Mouse (Mus musculus) MEL (cell line): ENCODE measurements around the gene Mesp2. TPM values are rescaled to one million over a fixed set of nuclear protein-coding genes. Genes with fewer than 3 reads are reported as not detected.

Experiments
- DNase-seq: peaks from one replicate; pipeline ENCODE4 v3.0.0; 2011; ENCODE audit warnings: low read depth, low spot score
- H3K27ac ChIP-seq: 2 replicates; pipeline ENCODE4 v1.5.1; 2012; ENCODE audit warnings: low read depth, mild to moderate bottlenecking, control low read depth, low read length, moderate library complexity; ENCODE audit not compliant: control insufficient read depth
- H3K27me3 ChIP-seq, 2 experiments: fragments of 150-350 bp in 1 of 2; sonication (generic) in 1 of 2; 2 replicates each; pipeline ENCODE4 v1.6.1; 2012; ENCODE audit warnings: low read length in 2 of 2, mild to moderate bottlenecking in 2 of 2, improper control_type of control experiment in 1 of 2, moderate library complexity in 1 of 2; ENCODE audit not compliant: insufficient read depth in 2 of 2, control insufficient read depth in 1 of 2
- H3K36me3 ChIP-seq, 2 experiments: 2 replicates each; pipeline ENCODE4 v1.6.1; 2012 to 2014; ENCODE audit warnings: low read length in 2 of 2, improper control_type of control experiment in 1 of 2, inconsistent platforms in 1 of 2, mild to moderate bottlenecking in 1 of 2; ENCODE audit not compliant: insufficient read depth in 2 of 2, control insufficient read depth in 1 of 2
- H3K4me1 ChIP-seq, 2 experiments: fragments of 150-350 bp in 1 of 2; sonication (generic) in 1 of 2; 2 replicates each; pipeline ENCODE4 v1.6.1; 2012; ENCODE audit warnings: low read length in 2 of 2, improper control_type of control experiment in 1 of 2, mild to moderate bottlenecking in 1 of 2; ENCODE audit not compliant: insufficient read depth in 2 of 2, control insufficient read depth in 1 of 2
- H3K4me3 ChIP-seq, 2 experiments: fragments of 150-350 bp in 1 of 2; sonication (generic) in 1 of 2; 2 replicates each; pipeline ENCODE4 v1.5.1; 2012; ENCODE audit warnings: low read depth in 2 of 2, low read length in 2 of 2, mild to moderate bottlenecking in 2 of 2, moderate library complexity in 2 of 2, control low read depth in 1 of 2, improper control_type of control experiment in 1 of 2; ENCODE audit not compliant: control insufficient read depth in 1 of 2, insufficient read depth in 1 of 2
- H3K79me2 ChIP-seq: 2 replicates; pipeline ENCODE4 v1.6.1; 2012; ENCODE audit warnings: mild to moderate bottlenecking, low read length, moderate library complexity; ENCODE audit not compliant: control insufficient read depth, poor library complexity, insufficient read depth
- H3K9ac ChIP-seq: 2 replicates; pipeline ENCODE4 v1.6.1; 2012; ENCODE audit warnings: low read depth, mild to moderate bottlenecking, control low read depth, low read length, moderate library complexity; ENCODE audit not compliant: control insufficient read depth, poor library complexity, severe bottlenecking
- H3K9me3 ChIP-seq: fragments of 150-350 bp; sonication (generic); replicated peaks from 2 replicates; pipeline ENCODE4 v1.6.1; 2012; ENCODE audit warnings: mild to moderate bottlenecking, low read length, improper control_type of control experiment, moderate library complexity; ENCODE audit not compliant: insufficient read depth
- BHLHE40 ChIP-seq: IDR thresholded peaks from 2 replicates; pipeline ENCODE4 v1.6.1; 2012; ENCODE audit warnings: low read depth, mild to moderate bottlenecking, inconsistent platforms, low read length, improper control_type of control experiment, borderline replicate concordance
- CHD2 ChIP-seq: IDR thresholded peaks from 2 replicates; pipeline ENCODE4 v1.6.1; 2011; ENCODE audit warnings: low read length, improper control_type of control experiment
- EP300 ChIP-seq, 2 experiments: IDR thresholded peaks; 2 replicates each; pipeline ENCODE4 v1.6.1; 2011; ENCODE audit warnings: improper control_type of control experiment in 2 of 2, low read length in 2 of 2, low read depth in 1 of 2, mild to moderate bottlenecking in 1 of 2
- ETS1 ChIP-seq: IDR thresholded peaks from 2 replicates; pipeline ENCODE4 v1.6.1; 2012; ENCODE audit warnings: low read depth, mild to moderate bottlenecking, inconsistent platforms, low read length, improper control_type of control experiment, moderate library complexity
- GATA1 ChIP-seq: IDR thresholded peaks from 2 replicates; pipeline ENCODE4 v1.6.1; 2011; ENCODE audit warnings: low read depth, low read length, improper control_type of control experiment
- MAFK ChIP-seq: IDR thresholded peaks from 2 replicates; pipeline ENCODE4 v1.6.1; 2011; ENCODE audit warnings: low read depth, mild to moderate bottlenecking, low read length, improper control_type of control experiment, borderline replicate concordance
- MXI1 ChIP-seq: IDR thresholded peaks from 2 replicates; pipeline ENCODE4 v1.6.1; 2011; ENCODE audit warnings: mild to moderate bottlenecking, low read depth, low read length, improper control_type of control experiment
- MYC ChIP-seq: IDR thresholded peaks from 2 replicates; pipeline ENCODE4 v1.6.1; 2011; ENCODE audit warnings: low read depth, mild to moderate bottlenecking, low read length, improper control_type of control experiment, moderate library complexity
- NRF1 ChIP-seq: IDR thresholded peaks from 2 replicates; pipeline ENCODE4 v1.6.1; 2014; ENCODE audit warnings: low read depth, mild to moderate bottlenecking, inconsistent platforms, low read length, improper control_type of control experiment, moderate library complexity; ENCODE audit not compliant: poor library complexity, insufficient read depth, severe bottlenecking
- RAD21 ChIP-seq: IDR thresholded peaks from 2 replicates; pipeline ENCODE4 v1.6.1; 2011; ENCODE audit warnings: mild to moderate bottlenecking, low read depth, low read length, improper control_type of control experiment
- TAL1 ChIP-seq: IDR thresholded peaks from 2 replicates; pipeline ENCODE4 v1.6.1; 2012; ENCODE audit warnings: mild to moderate bottlenecking, inconsistent platforms, low read length, moderate library complexity, mixed read lengths
- TCF12 ChIP-seq: IDR thresholded peaks from 2 replicates; pipeline ENCODE4 v1.6.1; 2014; ENCODE audit warnings: low read depth, mild to moderate bottlenecking, inconsistent platforms, low read length, improper control_type of control experiment, moderate library complexity
- USF1 ChIP-seq: IDR thresholded peaks from 2 replicates; pipeline ENCODE4 v1.6.1; 2014; ENCODE audit warnings: low read depth, mild to moderate bottlenecking, inconsistent platforms, low read length, improper control_type of control experiment, moderate library complexity
- ZNF384 ChIP-seq: IDR thresholded peaks from 2 replicates; pipeline ENCODE4 v1.6.1; 2012; ENCODE audit warnings: low read depth, mild to moderate bottlenecking, inconsistent platforms, low read length, improper control_type of control experiment
- polyA plus RNA-seq, 2 experiments: library from polyadenylated mRNA; stranded (reverse) in 1 of 2; unstranded in 1 of 2; fragments of >175 nt in 1 of 2; fragments of >200 nt in 1 of 2; gene quantifications; 2 replicates each; pipeline versions ENCODE4 v1.2.1 to v1.2.4; 2012; ENCODE audit warnings: low replicate concordance in 2 of 2, low read depth in 1 of 2; ENCODE audit not compliant: insufficient read length in 2 of 2, insufficient read depth in 1 of 2, missing spikeins in 1 of 2
- total RNA-seq: library from RNA; depleted of rRNA; stranded (reverse); fragments of 300-350 nt; gene quantifications from 2 replicates; pipeline ENCODE4 v1.2.3, GENCODE M21; 2012

Gene Mesp2
- total and polyA plus RNA-seq, 3 experiments: not detected

DNA sequence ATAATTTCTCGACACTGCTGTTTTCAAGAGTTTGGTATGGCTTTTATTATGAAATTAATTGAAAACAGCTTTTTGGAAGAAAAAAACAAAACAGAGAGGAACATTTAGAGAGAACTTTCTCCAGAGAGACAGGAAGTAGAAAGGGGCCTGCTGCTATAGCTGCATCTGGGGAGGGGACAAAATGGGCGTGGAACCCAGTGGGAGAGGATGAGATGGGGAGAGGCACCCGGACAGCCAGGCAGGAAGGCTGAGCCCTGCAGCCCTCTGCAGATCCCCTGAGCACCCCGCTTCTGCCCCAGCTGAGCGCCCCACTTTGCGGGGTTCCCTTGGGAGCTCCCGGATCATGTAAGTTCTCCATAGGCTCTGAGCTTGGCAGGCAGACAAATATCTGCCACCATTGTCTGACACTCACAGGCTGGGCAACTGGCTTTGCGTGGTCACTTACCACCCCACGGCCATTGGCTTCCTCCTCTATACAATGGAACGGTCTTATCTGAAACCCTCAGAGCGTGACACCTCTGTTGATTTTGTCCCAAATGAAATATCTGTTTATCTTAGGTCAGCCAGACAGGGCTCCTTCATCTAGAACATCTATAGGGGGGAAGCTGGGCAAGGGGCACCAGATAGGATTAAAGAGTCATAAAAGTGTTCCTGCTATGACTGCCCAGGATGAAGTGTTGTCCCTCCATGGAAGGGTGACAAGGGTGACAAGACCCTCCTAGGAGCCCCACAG is 47.8 kb downstream of the Mesp2 start:
- TF ChIP-seq USF1: no peak
- peak; percentile 76 for TF ChIP-seq TCF12
- TF ChIP-seq RAD21: no peak
- TF ChIP-seq TAL1: peak; percentile 53
- peak; percentile 48 to 62 for TF ChIP-seq EP300 (IDR thresholded peaks at IDR 0.05; ENCODE audit: low read depth in 1 of 2, low read length in 2 of 2)
- peak; percentile 34; the same call in 1 of the 2 replicates for TF ChIP-seq GATA1
- TF ChIP-seq ETS1: 0 out of 2 replicates have a peak, but pooled peaks have one; percentile 16
- H3K9me3 ChIP-seq: no peaks in the 10 kb centered on the region
- peak overlapping the region; percentile 14; the same call in 1 of the 2 replicates for H3K9ac ChIP-seq
- peaks cover 9 to 55% of the 10 kb centered on the region in 2 experiments for H3K4me1 ChIP-seq
- H3K4me3 ChIP-seq: peak overlapping the region in 1 of 2 experiments; percentile 9; a peak in 1 of 4 replicates
- peaks cover 0 to 37% of the 10 kb centered on the region in 2 experiments; a peak in 2 of 4 replicates for H3K36me3 ChIP-seq
- H3K79me2 ChIP-seq: no peaks in the 10 kb centered on the region
- H3K27ac ChIP-seq: no peak overlapping the region
- H3K27me3 ChIP-seq: peaks cover 0 to 2% of the 10 kb centered on the region in 2 experiments; a peak in 1 of 4 replicates
- peak; percentile 31 for DNase-seq

DNA sequence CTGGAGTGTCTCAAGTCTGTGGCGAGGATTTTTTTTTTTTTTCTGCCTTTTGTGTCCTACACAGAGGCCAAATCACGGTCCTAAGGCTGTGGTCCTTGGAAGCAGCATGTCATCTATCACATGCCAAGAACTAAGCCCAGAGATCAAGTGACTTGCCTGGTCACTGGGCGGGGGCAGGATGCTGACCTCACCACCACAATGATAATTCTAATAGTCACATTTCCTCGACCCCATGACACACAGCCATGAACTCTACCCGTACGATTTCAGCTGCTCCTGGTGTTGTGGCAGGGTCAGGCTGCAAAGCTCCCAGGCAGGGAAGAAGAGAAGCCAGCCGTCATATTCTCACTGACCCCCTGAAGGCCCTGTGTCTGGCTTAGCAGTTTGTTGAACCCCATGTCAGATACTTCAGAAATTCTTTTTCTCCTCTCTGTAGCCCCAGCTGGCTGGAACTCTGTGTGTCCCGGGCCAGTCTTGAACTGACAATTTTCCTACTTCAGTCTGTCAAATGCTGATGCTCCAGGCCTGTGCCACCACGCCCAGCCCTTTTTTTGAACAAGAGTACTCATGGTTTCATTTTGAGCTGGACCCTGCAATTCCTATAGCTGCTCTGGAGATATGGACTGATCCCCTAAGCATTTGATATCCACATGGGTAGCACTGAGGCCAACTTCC is 48.6 kb downstream of the Mesp2 start:
- no peak for DNase-seq
- Histone ChIP-seq H3K27me3 (peaks cover 0 to 2% of the 10 kb centered on the region in 2 experiments; a peak in 1 of 4 replicates), H3K27ac (no peak overlapping the region), H3K9ac (no peak overlapping the region), H3K79me2 (no peaks in the 10 kb centered on the region), H3K4me3 (no peak overlapping the region), H3K4me1 (peaks cover 9 to 55% of the 10 kb centered on the region in 2 experiments), H3K9me3 (no peaks in the 10 kb centered on the region), H3K36me3 (peaks cover 0 to 37% of the 10 kb centered on the region in 2 experiments; a peak in 2 of 4 replicates)
- TF ChIP-seq BHLHE40: no peak
- TF ChIP-seq EP300 (IDR thresholded peaks at IDR 0.05; ENCODE audit: low read depth in 1 of 2, low read length in 2 of 2): no peak
- no peak for TF ChIP-seq CHD2
- TF ChIP-seq MXI1: no peak
- no peak for TF ChIP-seq TAL1
- no peak for TF ChIP-seq NRF1
- no peak for TF ChIP-seq GATA1
- no peak for TF ChIP-seq MAFK
- TF ChIP-seq ZNF384: no peak
- no peak for TF ChIP-seq MYC
